Mouse (Mus musculus): ENCODE data around the gene Afap1.

Gene Afap1

GRCm38 (mm10) chr5:35897147-35897546 is 4.0 kb downstream of the Afap1 start:
- in situ Hi-C loops (cut with MboI): no loop called here

DNA sequence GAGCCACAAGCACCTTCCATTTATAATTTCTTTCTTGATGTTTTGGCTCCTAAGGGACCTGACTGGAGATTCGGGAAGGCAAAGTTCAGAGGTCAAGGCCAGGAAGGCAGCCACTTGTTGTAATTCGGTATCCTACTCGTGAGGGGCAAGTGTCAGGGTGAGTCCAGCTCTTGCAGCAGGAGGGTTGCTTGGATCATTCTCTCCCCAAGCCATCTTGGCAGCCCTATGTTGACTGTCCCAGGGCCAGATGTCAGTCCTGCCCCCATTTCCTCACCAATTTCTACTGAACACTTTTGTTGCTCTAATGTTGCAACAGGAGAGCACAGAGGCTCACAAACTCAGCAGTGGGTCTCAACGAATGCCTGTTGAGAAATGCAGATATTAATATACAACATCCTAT is 5.0 kb downstream of the Afap1 start:
- in situ Hi-C loops (cut with MboI): no loop called here

DNA sequence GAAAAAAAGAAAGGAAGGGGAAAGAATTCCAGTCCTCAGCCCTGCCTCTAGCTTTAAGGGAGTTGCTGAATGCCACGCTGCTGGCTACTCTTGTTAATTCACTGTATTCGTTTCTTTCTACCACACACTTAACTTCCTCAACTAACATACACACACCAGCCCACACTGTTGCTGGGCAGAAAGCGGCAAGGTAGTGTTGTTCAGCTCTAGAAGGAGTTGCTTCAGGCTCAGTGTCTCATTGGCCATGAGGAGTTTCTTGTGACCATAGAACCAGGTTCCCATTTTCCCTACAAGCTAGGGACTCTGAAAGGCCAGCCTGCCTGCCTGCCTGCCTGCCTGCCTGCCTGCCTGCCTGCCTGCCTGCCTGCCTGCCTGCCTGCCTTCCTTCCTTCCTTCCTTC is 5.9 kb downstream of the Afap1 start:
- in situ Hi-C loops (cut with MboI): no loop called here

- in situ Hi-C loops (cut with MboI): no loop called here
These were observed 7.5 kb downstream of the Afap1 start for GRCm38 (mm10) chr5:35900401-35901225.

- in situ Hi-C loops (cut with MboI): no loop called here
These were observed 8.2 kb downstream of the Afap1 start for GRCm38 (mm10) chr5:35901226-35901809.

DNA sequence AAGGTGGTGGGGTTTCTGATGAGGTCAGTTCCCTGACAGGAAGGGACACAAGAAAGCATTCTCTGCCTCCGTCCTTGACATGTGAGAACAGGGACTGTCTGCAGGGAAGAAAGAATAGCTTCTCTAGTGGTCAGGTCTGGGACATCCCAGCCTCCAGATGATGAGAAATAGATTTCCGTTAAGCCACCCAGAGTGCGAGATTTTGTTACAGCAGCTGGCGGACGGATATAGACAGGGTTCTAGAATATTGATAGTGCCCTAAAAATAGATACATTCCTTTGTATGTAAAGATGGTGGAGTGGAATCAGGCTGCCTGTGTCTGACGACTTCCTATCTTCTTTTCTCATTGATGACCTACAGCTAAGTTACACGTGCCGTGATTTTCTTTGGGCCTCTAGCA is 10.3 kb downstream of the Afap1 start:
- in situ Hi-C loops (cut with MboI): no loop called here

DNA sequence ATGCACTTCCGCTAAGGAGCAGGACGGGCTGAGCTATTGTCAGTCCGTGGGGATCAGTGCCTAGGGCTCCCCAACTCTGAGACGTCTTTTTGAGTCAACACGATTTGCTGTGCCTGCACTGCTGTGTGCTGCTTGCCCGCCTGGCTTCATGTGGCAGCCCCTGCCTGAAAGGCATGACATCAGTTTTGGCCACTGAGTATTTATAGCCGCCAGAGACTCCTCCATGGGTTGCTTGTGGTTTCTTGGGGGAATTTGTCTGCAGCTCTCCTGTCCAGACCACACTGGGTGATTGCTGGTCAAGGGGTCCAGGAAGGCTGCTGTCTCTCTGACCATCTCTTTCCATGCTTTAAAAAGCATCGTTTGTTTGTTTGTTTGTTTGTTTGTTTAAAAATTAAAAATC is 12.2 kb downstream of the Afap1 start:
- in situ Hi-C loops (cut with MboI): no loop called here

DNA sequence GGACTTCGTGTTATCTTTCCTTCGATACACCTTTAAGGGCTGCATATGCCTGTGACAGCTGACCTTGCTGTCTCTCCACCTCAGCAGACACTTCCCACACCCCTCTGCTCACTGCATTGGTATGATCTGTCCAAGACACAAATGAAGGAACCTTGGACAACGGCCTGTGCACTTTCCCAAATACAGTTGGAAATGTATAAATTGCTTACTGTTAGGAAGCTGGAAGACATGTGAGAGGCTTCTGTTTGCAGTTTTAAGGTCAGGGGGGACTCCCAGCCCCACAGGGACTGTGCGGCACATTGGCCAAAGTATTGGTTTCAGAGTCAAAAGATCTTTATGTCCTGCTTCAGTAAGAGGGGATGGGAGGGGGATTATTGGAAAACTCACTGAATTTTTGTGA is 14.0 kb downstream of the Afap1 start:
- in situ Hi-C loops (cut with MboI): no loop called here

- in situ Hi-C loops (cut with MboI): no loop called here
These were observed 14.7 kb downstream of the Afap1 start for GRCm38 (mm10) chr5:35907633-35908426.

DNA sequence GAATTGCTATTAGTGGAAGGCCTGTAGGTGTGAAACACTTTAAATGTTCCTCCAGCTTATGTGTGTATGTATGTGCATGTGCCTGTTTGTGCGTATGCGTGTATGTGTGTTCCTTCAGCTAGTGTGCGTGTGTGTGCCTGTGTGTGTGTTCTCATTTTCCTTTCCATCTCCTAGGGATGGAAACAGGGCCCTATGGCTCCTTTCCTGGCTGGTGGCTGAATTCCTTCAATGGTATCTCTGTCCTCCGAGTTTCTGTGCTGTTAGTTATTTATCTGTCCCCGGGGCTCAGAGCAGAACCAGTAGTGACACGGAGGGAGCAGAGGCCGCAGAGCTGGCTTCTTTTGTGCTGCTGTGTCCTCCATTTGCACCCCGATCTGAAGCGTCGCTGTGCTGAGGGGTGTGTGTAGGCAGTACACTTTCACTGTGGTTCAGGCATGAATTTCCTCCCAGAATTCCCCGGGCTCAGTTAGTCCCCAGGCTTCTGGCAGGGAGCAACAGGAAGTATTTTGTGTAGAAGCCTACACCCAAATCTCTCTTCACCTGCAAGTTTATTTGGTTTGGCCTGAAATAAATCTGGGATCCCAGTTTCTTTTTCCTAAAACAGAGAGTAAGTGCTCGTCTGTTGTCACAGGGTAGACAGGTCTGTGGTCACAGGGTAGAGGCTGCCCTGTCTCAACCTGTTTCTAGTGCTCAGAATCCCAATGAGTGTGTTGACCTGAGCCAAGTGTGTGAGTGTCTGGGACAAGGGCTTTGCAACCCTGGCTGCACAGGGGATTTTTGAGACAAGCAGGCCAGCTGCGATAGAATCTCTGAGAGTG is 15.7 kb downstream of the Afap1 start:
- in situ Hi-C loops (cut with MboI): no loop called here

GRCm38 (mm10) chr5:35915629-35916300 is 22.6 kb downstream of the Afap1 start:
- in situ Hi-C loops (cut with MboI): no loop called here

DNA sequence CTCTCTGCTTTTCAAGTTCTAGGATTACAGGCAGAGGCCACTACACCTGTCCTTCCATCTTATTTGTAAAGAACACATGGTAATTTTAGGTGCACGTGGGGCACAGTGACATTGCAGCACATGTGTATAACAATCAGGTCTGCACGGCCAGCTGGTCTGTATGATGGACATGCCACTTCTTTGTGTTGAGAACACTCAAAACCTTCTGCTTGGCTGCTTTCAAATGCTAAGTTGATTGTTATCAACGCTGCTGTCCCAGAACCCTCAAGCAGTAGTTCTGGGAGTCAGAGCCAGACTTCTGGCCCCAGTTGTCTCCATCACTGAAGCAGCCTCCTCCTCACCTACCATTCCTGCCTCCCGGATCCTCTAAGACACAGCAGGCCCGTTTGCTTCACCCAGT is 23.5 kb downstream of the Afap1 start:
- in situ Hi-C loops (cut with MboI): no loop called here

DNA sequence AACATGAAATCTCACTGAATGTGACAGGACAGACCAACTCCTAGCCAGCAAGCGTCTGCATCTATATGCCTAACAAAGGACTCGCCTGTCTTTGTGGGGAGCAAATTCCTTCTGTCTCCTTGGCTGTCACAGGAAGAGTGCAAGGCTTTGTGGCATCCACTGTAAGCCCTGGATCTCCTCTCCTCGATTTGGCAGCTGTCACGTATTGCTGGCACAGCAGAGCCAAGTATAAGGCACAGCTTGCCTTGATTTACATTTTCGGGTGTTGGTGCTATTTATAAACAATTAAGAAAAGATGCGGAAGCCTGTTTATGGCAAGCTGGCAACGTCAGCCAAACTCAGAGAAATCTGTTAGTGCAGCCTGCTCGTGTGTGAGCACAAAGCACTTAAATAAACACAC is 25.3 kb downstream of the Afap1 start:
- in situ Hi-C loops (cut with MboI): no loop called here

DNA sequence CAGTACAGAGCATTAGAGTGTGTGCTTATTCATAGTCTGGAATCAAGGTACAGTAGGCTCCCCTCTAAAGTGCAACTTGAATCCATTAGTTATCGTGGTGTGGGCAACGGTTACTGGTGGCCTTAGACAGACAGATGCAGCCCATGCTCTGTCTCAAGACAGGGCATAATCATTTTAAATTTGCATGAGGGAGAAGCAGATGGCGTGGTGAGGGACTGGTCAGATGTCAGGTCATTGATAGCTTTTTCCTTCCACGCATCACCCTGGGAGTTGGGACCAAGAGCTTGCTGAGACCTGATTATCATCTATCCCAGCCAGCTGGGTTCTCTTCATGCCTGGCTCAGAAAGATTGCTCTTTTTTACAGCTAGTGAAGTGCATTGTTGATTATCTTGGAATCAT is 27.0 kb downstream of the Afap1 start:
- in situ Hi-C loops (cut with MboI): no loop called here

DNA sequence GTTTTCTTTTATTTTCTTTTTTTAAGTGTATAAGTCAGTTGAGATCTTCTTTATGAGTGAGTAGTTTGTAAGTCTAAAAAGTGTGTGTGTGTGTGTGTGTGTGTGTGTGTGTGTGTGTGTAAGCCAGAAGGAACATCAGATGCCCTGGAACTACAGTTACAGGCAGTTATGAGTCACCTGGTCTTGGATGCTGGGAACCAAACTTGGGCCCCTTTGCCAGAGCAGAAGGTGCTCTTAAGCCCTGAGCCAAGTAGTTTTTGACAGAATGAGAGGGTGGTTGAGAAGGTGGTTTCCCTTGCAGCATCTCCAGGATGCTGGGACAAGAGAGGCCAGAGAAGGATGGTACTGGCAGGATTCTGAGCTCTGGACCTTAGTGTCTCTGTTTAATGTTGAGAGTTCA is 27.4 kb downstream of the Afap1 start:
- in situ Hi-C loops (cut with MboI): no loop called here

GRCm38 (mm10) chr5:35921141-35921540 is 28.0 kb downstream of the Afap1 start:
- in situ Hi-C loops (cut with MboI): no loop called here

- in situ Hi-C loops (cut with MboI): no loop called here
These were observed 28.6 kb downstream of the Afap1 start for GRCm38 (mm10) chr5:35921595-35922254.

- in situ Hi-C loops (cut with MboI): no loop called here
These were observed 30.3 kb downstream of the Afap1 start for GRCm38 (mm10) chr5:35923448-35923847.

DNA sequence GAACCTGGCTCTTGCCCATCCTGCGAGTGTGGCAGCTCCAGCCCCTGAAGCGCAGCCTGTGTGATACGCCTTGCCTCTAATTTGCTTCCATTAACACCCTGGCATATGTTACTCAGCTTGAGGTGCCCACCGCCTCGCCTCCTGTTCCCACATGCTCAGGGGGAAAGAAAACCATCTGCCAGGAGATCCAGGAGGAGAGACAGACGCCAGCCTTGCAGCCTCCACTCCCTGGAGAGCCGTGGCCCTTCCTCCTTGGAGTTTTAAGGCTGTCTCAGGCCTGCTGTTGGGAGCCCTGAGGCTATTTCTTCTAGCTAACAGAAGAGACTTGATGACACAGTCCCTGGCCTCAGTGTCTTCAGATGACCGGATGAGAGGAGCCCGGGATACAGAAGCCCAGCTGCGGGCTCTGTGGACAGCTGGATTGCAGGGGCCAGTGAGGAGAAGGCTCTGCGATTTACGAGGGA is 32.1 kb downstream of the Afap1 start:
- in situ Hi-C loops (cut with MboI): no loop called here

DNA sequence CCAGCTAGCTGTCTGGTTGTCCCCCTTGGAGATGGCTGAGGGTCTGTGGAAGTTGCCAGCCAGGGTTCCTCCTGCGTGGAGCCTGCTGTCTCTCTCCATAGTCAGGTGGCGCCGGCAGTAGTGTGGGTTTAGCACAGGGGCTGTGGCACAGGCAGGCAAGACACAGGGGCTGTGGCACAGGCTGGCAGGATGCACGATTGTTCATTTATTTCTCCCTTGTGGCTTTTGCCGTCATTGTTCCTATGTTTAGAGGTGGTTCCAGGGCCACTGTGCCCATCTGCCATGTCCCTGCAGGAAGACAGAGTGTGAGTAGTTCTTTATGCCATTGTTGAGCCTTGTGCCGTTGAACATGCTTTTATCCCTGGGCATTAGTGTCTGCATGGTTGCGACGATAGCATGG is 33.4 kb downstream of the Afap1 start:
- in situ Hi-C loops (cut with MboI): no loop called here

- in situ Hi-C loops (cut with MboI): no loop called here
These were observed 38.2 kb downstream of the Afap1 start for GRCm38 (mm10) chr5:35931296-35931695.

All from mature B cell (primary cell).